Mouse (Mus musculus) kidney, adult 11 months (tissue): ENCODE measurements around the gene Reep3.
A peak's percentile ranks its signal among the peaks of the same experiment; 100 is the strongest.

Experiments
- DNase-seq: peaks from one replicate; pipeline ENCODE4 v3.0.0; 2022

Gene Reep3

GRCm38 (mm10) chr10:66968541-66968940, 128.2 kb downstream of the Reep3 start:
- peak; percentile 53 for DNase-seq

GRCm38 (mm10) chr10:66966391-66967109, 130.2 kb downstream of the Reep3 start:
- DNase-seq: no peak

- no peak for DNase-seq
Measured at GRCm38 (mm10) chr10:66960136-66960535, 136.6 kb downstream of the Reep3 start.
